Mouse (Mus musculus): ENCODE data around the gene Tspan32.

The Tspan32 gene

DNA sequence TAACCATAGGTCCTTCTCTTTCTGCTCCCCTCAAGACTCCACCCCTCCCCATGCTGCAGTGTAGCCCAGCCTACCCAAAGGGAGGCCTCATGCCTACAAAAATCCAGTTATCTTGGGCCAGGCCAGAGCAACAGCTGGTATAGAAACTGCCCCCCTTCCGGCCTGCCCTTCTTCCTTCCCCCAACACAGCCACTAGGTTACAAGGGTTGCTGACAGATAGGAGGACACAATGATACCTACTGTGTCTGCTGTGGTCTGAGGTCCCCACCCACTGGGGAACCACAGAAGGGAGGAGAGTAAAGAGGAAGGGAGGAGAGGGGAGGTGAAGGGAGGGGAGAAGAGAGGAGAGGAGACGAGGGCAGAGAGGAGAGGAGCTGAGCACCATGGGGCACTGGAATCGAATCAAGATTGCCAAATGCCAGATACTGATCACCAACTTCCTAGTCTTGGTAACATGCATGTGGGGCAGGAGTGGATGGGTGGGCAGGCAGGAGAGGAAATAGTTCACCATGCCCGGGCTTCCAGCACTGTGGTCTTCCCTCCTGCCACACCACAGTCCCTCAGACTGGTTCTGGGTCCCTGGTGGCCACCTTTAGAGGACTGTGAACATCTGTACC is at the start of gene Tspan32:
Gene Tspan32 (plus strand): TSS at position 320 of the 617 bp plus-strand sequence.
- peak; percentile 80 for DNase-seq (ENCODE audit: low read depth)

DNA sequence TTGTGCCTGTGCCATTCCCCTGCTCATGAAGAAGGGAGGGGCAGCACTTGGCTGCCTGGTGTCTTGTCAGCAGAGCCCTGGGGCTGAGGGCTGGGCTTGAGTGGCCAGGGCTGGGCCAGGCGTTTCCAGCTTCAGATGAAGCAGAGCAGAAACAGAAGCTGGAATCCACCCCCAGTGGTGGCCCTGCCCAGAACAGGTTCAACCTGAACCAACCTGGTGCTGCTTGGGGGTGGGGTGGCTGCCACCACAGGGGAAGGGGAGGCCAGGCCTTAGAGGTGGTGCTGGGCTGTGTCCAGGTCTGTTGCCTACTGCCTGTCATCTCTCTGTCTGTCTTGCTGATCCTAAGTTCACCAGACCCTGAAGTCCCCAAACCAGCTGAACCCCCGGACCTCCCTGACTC is 48.8 kb upstream of the Tspan32 start:
- no peak for DNase-seq (ENCODE audit: low read depth)

- DNase-seq (ENCODE audit: low read depth): no peak
These were observed 46.0 kb upstream of the Tspan32 start for GRCm38 (mm10) chr7:142958817-142959216.

- no peak for DNase-seq (ENCODE audit: low read depth)
These were observed 45.1 kb upstream of the Tspan32 start for GRCm38 (mm10) chr7:142959752-142960151.

- DNase-seq (ENCODE audit: low read depth): no peak
These were observed 37.4 kb upstream of the Tspan32 start for GRCm38 (mm10) chr7:142967414-142967883.

- DNase-seq (ENCODE audit: low read depth): peak; percentile 38
These were observed 36.7 kb upstream of the Tspan32 start for GRCm38 (mm10) chr7:142967884-142968808.

- no peak for DNase-seq (ENCODE audit: low read depth)
These were observed 35.9 kb upstream of the Tspan32 start, which contains the start of gene Ascl2 for GRCm38 (mm10) chr7:142968809-142969511. Ascl2 (minus strand) TSS chr7:142969264.

DNA sequence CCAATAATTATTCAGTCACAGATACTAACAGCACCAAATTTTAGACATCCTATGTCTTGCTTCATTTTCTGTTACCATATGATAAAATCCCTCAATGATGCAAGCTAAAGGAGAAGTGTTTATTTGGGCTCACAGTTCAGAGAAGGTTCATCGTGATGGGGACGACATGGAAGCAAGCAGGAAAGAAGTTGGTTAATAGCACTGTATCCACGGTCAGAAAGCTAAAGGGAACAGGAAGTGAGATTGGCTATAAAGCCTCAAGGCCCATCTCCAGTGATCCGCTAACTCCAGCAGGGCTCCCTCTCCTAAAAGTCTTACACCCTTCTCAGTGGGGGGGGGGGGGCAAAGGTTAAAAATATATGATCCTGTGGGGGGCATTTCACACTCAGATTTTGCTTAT is 22.9 kb upstream of the Tspan32 start:
- no peak for DNase-seq (ENCODE audit: low read depth)

DNA sequence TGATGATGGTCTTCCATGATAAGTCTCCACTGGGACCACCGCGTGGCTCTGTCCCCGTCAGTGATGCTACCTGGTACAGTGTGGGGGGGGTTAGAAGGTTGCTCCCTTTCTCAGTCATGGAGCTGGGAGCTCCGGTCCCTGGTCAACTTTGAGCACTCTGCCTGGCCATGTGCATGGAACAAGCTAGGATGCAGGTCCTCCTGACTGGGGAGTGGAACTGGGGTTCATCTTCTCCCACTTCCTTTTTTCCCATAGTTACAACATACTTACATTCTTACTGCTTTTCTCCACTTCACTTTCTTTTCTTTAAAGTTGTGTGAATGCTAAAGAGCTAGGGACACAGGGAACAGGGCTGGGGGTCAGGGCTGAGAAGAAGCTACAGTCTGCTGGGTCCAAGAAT is 19.7 kb upstream of the Tspan32 start:
- DNase-seq (ENCODE audit: low read depth): no peak

GRCm38 (mm10) chr7:142987718-142988117 is 17.1 kb upstream of the Tspan32 start:
- no peak for DNase-seq (ENCODE audit: low read depth)

DNA sequence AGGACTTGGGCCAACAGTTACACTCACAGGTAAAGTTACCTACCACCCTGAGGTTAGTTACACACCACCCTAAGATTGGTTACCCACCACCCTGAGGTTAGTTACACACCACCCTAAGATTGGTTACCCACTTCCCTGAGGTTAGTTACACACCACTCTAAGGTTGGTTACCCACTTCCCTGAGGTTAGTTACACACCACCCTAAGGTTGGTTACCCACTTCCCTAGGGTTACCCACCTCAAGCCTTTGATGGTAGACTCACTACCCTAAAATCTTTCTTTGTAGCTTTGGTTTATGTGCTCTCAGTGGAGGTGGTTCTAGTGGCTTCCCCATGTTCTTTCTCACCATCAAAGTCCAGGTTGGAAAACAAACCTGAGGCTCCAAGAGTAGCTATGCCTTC is 9.8 kb upstream of the Tspan32 start:
- DNase-seq (ENCODE audit: low read depth): peak; percentile 45

GRCm38 (mm10) chr7:142995630-142996338 is 9.1 kb upstream of the Tspan32 start:
- DNase-seq (ENCODE audit: low read depth): no peak

DNA sequence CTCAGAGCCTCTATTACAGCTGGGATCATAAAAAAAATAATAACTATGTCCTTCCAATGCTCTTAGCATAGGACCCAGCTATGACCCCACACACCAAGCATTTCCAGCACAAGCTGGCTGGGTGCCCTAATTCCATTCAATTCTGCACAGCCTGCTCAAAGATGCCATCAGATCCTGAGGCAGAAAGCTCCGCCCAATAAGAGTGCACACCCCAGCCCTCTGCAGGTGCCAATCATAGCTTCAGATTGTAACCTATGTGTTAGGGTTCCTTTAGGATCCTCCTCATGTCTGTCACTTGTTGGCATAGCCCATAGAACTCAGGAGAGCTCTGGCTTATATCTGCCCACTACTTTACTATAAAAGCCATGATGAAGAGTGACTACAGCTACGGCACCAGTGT is 7.8 kb upstream of the Tspan32 start:
- no peak for DNase-seq (ENCODE audit: low read depth)

DNA sequence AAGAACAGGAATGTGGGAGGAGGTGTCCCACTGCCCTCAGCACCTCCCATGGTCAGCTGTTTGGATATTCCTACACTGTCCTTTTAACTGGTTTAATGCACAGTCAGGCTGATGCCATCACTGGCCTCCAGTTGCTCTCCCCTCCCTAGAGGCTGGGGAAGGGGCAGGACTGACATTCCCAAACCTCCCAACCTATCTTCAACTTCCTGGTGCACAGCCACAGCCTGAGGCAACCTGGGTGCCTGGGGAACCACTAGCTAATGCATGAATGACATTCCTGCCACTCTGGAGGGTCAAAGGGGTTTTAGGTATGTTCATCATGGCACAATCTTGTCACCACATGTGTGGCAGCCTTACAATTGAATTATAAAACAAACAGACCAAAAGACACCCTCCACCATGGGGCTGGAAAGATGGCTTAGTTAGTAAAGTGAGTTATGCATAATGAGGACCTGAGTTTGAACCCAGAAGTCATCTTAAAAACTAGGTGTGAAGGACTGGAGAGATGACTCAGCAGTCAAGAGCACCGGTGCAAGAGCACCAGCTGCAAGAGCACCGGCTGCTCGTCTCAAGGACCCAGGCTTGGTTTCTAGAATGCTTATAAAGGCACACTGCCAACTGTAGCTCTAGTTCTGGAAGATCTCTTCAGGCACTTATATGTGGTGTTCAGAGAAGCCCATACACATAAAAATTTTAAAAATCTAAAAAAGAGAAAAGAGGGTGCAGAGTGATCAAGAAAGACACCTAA is 7.3 kb upstream of the Tspan32 start:
- DNase-seq (ENCODE audit: low read depth): no peak

DNA sequence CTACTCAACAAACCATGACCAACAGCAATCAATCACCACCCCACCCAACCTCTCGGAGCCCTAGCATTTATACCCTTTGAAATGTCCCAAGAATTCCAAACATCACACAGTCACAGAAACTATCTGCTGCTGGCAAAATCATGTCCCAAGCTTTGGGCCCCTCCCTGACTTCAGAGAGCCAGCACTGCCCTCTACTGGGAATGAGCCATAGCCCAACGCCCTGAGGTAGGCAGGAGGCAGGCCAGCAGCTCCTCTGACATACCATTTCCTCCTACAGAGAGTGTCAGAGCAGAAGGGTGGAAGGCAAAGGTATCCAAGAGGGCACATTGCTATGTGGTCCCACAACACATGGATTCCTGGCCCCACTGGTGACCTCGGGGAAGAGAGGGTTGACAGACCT is 2.2 kb upstream of the Tspan32 start:
- DNase-seq (ENCODE audit: low read depth): peak; percentile 58

DNA sequence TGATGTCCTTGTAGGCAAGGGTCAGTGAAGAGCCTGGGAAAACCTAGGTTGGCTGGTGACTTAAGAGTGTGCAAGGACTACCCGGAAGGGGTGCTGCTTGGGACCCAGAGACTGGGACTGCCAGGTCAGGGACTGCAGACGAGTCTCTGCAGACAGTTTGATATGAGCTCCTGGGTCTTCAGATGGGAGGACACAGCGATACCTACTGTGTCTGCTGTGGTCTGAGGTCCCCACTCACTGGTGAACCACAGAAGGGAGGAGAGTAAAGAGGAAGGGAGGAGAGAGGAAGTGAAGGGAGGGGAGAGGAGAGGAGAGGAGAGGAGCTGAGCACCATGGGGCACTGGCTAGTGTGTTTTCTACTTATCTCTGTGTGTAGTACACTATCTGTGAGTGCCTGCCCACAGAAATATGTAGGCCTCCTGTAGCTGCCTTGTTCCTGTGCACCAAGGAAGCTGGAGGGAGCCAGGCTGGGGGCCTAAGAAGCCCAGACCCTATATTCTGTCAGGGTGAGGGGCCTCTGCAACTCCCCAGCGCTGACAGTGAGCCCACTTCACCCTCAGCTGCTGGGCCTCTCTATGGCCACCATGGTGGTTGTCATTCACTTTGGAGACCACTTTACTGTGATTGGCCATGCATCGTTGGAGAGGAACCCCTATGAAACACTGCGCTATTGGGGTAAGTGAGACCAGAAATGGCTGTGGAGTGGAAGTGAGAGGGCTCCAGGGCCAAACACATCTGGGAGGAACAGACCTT is 674 bp downstream of the Tspan32 start:
- DNase-seq (ENCODE audit: low read depth): peak; percentile 71

DNA sequence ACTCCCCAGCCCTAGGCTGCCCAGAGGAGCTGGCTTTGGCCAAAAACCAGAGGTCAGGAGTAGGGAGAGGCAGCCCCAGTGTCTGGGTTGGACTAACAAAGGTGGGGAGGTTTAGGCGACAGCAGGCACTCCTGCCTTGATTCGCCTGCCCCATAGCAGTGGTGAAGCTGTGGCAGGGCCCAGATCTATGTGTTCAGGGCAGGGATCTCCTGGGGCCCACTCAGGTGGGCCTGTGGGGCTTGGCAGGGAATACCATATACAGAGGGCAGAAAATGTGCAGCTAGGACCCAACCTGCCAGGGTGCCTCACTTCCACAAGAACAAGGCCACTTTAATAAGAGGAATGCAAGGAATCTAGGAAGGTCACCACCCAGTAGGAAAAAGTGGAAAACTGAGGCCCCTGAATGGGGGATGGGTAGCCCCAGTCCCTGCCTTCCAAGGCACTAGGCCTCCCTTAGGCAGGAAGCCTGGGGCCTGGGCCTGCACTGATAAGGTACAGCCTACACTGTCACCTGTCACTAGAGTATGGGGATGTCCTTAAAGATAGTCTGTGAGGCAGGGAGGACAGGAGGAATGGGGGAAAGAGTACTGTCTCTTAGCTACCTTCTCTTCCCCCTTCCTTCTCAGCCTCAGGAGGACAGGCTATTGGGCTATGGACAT is 1.4 kb downstream of the Tspan32 start:
- peak; percentile 46 for DNase-seq (ENCODE audit: low read depth)

DNA sequence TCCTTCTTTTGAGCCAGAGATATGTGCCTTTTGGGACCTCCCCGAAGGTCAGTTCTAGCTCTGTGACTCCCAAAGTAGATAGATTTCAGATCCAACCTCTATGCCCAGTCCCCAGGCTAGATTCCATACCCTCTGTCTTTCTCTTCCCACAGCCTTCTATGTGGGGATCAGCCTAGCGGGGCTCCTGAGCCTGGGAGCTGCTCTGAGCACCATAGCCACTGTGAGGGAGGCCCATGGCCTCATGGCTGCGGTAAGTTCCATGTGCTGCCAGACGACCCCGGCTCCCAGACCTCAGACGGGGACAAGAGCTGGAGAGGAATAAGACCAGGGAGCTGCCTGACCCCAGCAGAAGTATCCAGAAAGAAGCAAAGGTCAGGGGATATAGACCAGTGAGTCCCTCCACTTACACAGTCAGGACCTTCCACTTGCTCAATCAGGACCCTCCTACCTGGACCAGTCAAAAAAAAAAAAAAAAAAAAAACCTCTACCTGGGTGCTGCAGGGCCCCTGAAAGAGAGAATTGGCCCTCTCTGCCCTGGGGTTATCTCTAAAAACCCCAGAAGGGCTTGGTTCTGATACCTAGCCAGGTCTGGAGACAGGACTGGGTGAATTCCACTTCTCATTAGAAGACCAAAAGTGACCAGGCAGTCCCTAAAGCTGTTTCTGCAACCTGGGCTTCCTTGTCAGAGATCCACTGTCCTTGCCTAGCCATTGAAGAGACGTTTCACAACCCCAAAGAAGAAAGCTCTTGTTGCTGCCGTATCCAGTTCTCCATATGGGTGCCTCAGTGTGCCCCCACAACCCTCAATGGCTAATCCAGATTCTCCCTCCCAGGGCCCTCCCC is 2.1 kb downstream of the Tspan32 start:
- peak; percentile 25 for DNase-seq (ENCODE audit: low read depth)

Measured in naive thymus-derived CD4-positive, alpha-beta T cell, adult 2 months (primary cell).